12 mouse cellular contexts compared by ENCODE assay signal in the genomic region with DNA sequence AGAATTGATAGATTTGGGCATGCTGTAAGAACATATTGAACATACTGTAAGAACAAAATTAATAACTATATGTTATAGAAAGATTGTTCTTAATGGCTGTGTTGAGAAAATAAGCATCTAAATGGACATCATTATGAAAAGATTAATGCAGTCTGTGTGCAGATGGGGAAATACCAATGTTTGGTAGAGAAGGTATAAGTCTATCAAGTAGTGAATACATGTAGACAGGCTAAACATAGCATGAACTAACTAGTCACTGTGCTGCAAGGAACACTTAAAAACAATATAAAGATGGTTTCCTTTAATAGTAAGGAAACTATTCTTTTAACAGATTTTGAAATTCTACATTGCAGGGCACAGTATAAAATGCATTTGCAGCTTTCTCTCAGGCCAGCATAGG. TPM values are rescaled to one million over a fixed set of nuclear protein-coding genes. Genes with fewer than 3 reads are reported as not detected.
DNase-seq lines count a peak whose midpoint lies in the region; ATAC-seq and TF ChIP-seq lines count a peak whose summit lies in the region.
"Had no signal": no experiment of that assay in that cellular context is flagged by ENCODE, and none has a peak within 500 bp of the region (broad histone marks: within the 10 kb centered on the region; RNA-seq: fewer than 3 reads in every experiment).

No protein-coding gene starts in this region.

- TF ChIP-seq EP300 in lung, postnatal 0 days (IDR thresholded peaks at IDR 0.05): no peak

- no peaks in the 10 kb centered on the region for H3K36me3 ChIP-seq in lung, postnatal 0 days (ENCODE audit: insufficient read depth, low read length)
- no peaks in the 10 kb centered on the region for H3K36me3 ChIP-seq in forebrain, embryonic 16.5 days (ENCODE audit: control insufficient read depth, insufficient read depth)
- H3K36me3 ChIP-seq in limb, embryonic 14.5 days (ENCODE audit: control insufficient read depth, insufficient read depth, low read length): no peaks in the 10 kb centered on the region
- H3K36me3 ChIP-seq in neural tube, embryonic 14.5 days (ENCODE audit: control insufficient read depth, insufficient read depth, low read length): no peaks in the 10 kb centered on the region

- H3K9me3 ChIP-seq in lung, postnatal 0 days (ENCODE audit: low read length): no peaks in the 10 kb centered on the region
- no peaks in the 10 kb centered on the region for H3K9me3 ChIP-seq in forebrain, embryonic 16.5 days (ENCODE audit: control insufficient read depth, low read length)
- H3K9me3 ChIP-seq in limb, embryonic 14.5 days (ENCODE audit: control insufficient read depth, low read length): no peaks in the 10 kb centered on the region
- no peaks in the 10 kb centered on the region for H3K9me3 ChIP-seq in neural tube, embryonic 14.5 days (ENCODE audit: control insufficient read depth, low read length)

- no peak overlapping the region for H3K9ac ChIP-seq in lung, postnatal 0 days (replicated peaks; ENCODE audit: low read depth)
- H3K9ac ChIP-seq in forebrain, embryonic 16.5 days (replicated peaks; ENCODE audit: low read depth, low read length): peak overlapping the region; percentile 51; the same call in 1 of the 2 replicates
- H3K9ac ChIP-seq in limb, embryonic 14.5 days (ENCODE audit: low read depth, low read length, severe bottlenecking): no peak overlapping the region; the same call in 1 of the 2 replicates
- H3K9ac ChIP-seq in neural tube, embryonic 14.5 days (replicated peaks; ENCODE audit: low read depth, low read length): peak overlapping the region; percentile 42; the same call in 1 of the 2 replicates

- ATAC-seq in lung, postnatal 0 days: no peak
- no peak for ATAC-seq in forebrain, embryonic 16.5 days
- no peak for ATAC-seq in limb, embryonic 14.5 days (ENCODE audit: low FRiP score, low read depth)
- ATAC-seq in neural tube, embryonic 14.5 days (ENCODE audit: low read depth): peak; percentile 36; the same call in 1 of the 2 replicates

- no peak for TF ChIP-seq CTCF in lung, postnatal 0 days (IDR thresholded peaks at IDR 0.05)

- H3K4me3 ChIP-seq in lung, postnatal 0 days (ENCODE audit: low read depth, low read length): no peak overlapping the region
- H3K4me3 ChIP-seq in forebrain, embryonic 16.5 days (replicated peaks; ENCODE audit: low read length): peak overlapping the region; percentile 26; the same call in 1 of the 2 replicates
- H3K4me3 ChIP-seq in limb, embryonic 14.5 days (replicated peaks; ENCODE audit: low read length): no peak overlapping the region
- peak overlapping the region; percentile 21 for H3K4me3 ChIP-seq in neural tube, embryonic 14.5 days (ENCODE audit: low read depth, low read length)

- no peaks in the 10 kb centered on the region for H3K27me3 ChIP-seq in lung, postnatal 0 days (replicated peaks; ENCODE audit: insufficient read depth, low read length)
- H3K27me3 ChIP-seq in forebrain, embryonic 16.5 days (replicated peaks; ENCODE audit: control insufficient read depth, insufficient read depth, low read length): no peaks in the 10 kb centered on the region
- no peaks in the 10 kb centered on the region for H3K27me3 ChIP-seq in limb, embryonic 14.5 days (ENCODE audit: control insufficient read depth, insufficient read depth, low read length)
- H3K27me3 ChIP-seq in neural tube, embryonic 14.5 days (ENCODE audit: control insufficient read depth, insufficient read depth, low read length): no peaks in the 10 kb centered on the region

- TF ChIP-seq POLR2A in limb, embryonic 14.5 days (IDR thresholded peaks at IDR 0.05; ENCODE audit: borderline replicate concordance, extremely low read depth, insufficient read depth, insufficient read length): no peak

- no peak overlapping the region for H3K27ac ChIP-seq in lung, postnatal 0 days (ENCODE audit: low read length)
- peak overlapping the region; percentile 61; the same call in 1 of the 2 replicates for H3K27ac ChIP-seq in forebrain, embryonic 16.5 days (ENCODE audit: low read length)
- H3K27ac ChIP-seq in limb, embryonic 14.5 days (replicated peaks; ENCODE audit: low read depth, low read length): no peak overlapping the region
- peak overlapping the region; percentile 83 for H3K27ac ChIP-seq in neural tube, embryonic 14.5 days (ENCODE audit: low read depth, low read length)

- H3K4me2 ChIP-seq in lung, postnatal 0 days (replicated peaks; ENCODE audit: low read depth, low read length): peak overlapping the region; percentile 35; the same call in 1 of the 2 replicates
- H3K4me2 ChIP-seq in forebrain, embryonic 16.5 days (ENCODE audit: low read length): peak overlapping the region; percentile 49
- peak overlapping the region; percentile 6; the same call in 1 of the 2 replicates for H3K4me2 ChIP-seq in limb, embryonic 14.5 days (replicated peaks; ENCODE audit: low read depth, low read length, severe bottlenecking)
- H3K4me2 ChIP-seq in neural tube, embryonic 14.5 days (ENCODE audit: low read depth, low read length): peak overlapping the region; percentile 51

- no peak for DNase-seq in lung, postnatal 0 days (ENCODE audit: low spot score)
- DNase-seq in lung, postnatal 14 days: no peak
- DNase-seq in limb, embryonic 14.5 days (ENCODE audit: low spot score): no peak
- DNase-seq in ovary, postnatal 10 days (ENCODE audit: low spot score): no peak
- DNase-seq in gastrocnemius, adult 8-10 months (ENCODE audit: low spot score in 2 of 2): no peak
- DNase-seq in cerebellum, postnatal 25 days: no peak
- DNase-seq: gastrocnemius, postnatal 14 days; kidney, postnatal 36 days; lung, adult 18-20 months had no signal

- no peaks in the 10 kb centered on the region for H3K4me1 ChIP-seq in lung, postnatal 0 days (ENCODE audit: insufficient read depth, low read depth, low read length)
- peaks cover 6% of the 10 kb centered on the region; the same call in 1 of the 2 replicates for H3K4me1 ChIP-seq in forebrain, embryonic 16.5 days (replicated peaks; ENCODE audit: control insufficient read depth, insufficient read depth, low read length)
- no peaks in the 10 kb centered on the region for H3K4me1 ChIP-seq in limb, embryonic 14.5 days (ENCODE audit: control insufficient read depth, insufficient read depth, low read length)
- 0 out of 2 replicates have a peak, but pooled peaks cover 5% of the 10 kb centered on the region for H3K4me1 ChIP-seq in neural tube, embryonic 14.5 days (ENCODE audit: control insufficient read depth, insufficient read depth, low read length)

RNA-seq across cellular contexts. Expression of a gene that starts 39.6 kb away (rescaled TPM):
- 0.05 and 0.12 TPM in 2 replicates for polyA plus RNA-seq in lung, postnatal 0 days (2015; fragmentation: Nextera tagmentation; extraction: Ambion mirVana)
- 3.2 and 5.2 TPM in 2 replicates for polyA plus RNA-seq in forebrain, embryonic 16.5 days (2015; fragmentation: Nextera tagmentation; extraction: Ambion mirVana)
- polyA plus RNA-seq in limb, embryonic 14.5 days (2012; rRNA removed): 1.1 and 1.2 TPM in 2 replicates
- polyA plus RNA-seq in limb, embryonic 14.5 days (2014; fragmentation: Nextera tagmentation; extraction: Ambion mirVana): 1.2 and 1.3 TPM in 2 replicates
- 12.7 and 12.9 TPM in 2 replicates for polyA plus RNA-seq in neural tube, embryonic 14.5 days (2014; fragmentation: Nextera tagmentation; extraction: Ambion mirVana)
- not detected for total RNA-seq in gastrocnemius, adult 8-10 months (2022)
- total RNA-seq: common myeloid progenitor, adult 5-6 weeks; gastrocnemius, postnatal 14 days had no signal

Comparison
In these comparisons a context has a peak if more than half of its experiments do, and no peak if none do; other contexts are left out.
1. H3K27ac ChIP-seq: peak in forebrain, embryonic 16.5 days (single experiment) and neural tube, embryonic 14.5 days (single experiment); none in lung, postnatal 0 days (single experiment) and limb, embryonic 14.5 days (single experiment).
2. H3K4me3 ChIP-seq: peak in forebrain, embryonic 16.5 days (single experiment) and neural tube, embryonic 14.5 days (single experiment); none in lung, postnatal 0 days (single experiment) and limb, embryonic 14.5 days (single experiment).
3. H3K9ac ChIP-seq: peak in forebrain, embryonic 16.5 days (single experiment) and neural tube, embryonic 14.5 days (single experiment); none in lung, postnatal 0 days (single experiment) and limb, embryonic 14.5 days (single experiment).
4. Peak in every context shown above with its lines, with median percentiles within 50 percentile points of each other: H3K4me2 ChIP-seq.